Mouse (Mus musculus): ENCODE measurements around the gene Tnik.

Tnik gene

DNA sequence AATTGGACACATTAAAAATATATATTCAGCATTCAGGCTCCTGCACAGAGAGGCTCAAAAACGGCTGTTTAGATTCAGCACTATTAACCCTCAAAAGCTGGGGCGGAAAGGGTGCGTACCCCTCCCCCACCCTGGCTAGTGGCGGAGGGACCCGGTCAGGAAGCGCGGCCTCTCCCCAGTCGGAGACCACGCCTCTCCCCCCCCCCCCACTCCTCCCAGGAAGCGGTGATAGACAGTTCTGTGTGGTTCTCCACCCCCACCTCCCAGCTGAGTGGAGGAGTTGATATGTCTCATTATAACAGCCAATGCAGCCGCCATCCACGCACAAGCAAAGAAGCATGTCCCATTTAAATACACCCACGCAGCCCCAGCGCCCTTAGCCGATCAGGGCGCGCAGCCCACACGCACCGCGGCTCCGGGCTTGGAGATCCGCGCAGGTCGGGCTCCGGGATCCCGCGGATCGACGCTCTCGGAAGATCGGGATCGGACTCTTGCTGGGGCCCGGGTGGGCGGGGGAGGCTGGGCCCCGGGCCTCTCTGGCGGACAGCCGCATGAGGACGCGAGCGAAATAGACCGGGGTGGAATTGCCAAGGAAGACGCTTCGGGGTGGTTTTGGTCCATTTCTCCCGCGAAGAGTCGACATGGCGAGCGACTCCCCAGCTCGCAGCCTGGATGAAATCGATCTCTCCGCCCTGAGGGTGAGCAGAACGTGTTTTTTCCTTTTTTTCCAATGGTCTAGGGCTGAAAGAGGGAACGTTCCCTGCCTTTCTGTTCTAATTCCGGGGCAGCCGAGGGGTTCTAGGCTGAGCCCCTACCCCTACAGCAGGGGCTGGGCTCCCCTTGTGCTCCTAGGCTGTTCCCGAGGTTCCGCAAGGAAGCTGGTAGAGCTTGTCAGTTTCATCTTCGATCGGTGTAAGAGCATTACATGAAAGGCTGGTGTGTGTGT lies at the start of gene Tnik:
Tnik (plus strand) TSS at position 213 of the 946 bp plus-strand sequence.
- in situ Hi-C loops (cut with MboI, MseI), result loop anchor here (5.0 to 10.0 kb wide), 2 partner anchors 152 to 214 kb away; no protein-coding TSS in a partner anchor

DNA sequence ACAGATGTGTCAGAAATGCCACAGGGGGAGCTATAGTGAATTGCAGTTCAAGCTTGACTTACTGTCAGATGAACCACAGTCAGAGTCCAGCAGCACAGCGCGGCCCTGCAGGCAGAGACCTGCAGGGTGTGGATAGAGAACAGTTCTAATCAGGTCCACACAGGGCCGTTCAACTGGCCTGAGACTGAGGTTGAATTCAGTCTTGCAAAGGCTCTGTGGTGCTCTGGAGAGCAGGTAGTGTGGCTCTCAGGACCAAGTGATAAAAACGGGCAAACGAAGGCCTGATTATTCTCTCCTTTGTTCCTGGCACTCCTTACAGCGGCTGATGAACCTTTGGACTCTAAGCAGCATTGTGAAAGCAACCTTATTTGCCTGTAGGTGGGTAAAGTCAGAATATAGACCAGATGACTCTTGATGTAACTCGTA lies 48.1 kb upstream of the Tnik start:
- in situ Hi-C loops (cut with MboI, MseI), result no loop called here

DNA sequence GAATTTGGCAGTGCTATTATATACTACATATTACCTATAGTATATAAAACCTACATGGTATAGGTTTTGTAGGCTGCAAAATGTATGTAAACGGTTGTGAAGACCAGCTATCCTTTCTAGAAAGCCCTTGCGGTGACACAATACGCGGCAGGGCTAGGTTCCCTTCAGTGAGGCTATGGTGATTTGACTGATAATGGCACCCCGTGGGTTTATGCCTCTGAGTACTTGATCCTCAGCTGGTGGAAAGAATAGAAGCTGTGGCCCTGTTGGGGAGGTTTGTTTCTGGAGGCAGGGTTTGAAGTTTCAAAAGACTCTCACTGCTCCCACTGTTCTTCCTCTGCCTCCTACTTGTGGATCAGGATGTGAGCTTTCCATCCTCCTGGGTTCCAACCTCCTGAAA lies 46.0 kb upstream of the Tnik start:
- in situ Hi-C loops (cut with MboI, MseI), result no loop called here

DNA sequence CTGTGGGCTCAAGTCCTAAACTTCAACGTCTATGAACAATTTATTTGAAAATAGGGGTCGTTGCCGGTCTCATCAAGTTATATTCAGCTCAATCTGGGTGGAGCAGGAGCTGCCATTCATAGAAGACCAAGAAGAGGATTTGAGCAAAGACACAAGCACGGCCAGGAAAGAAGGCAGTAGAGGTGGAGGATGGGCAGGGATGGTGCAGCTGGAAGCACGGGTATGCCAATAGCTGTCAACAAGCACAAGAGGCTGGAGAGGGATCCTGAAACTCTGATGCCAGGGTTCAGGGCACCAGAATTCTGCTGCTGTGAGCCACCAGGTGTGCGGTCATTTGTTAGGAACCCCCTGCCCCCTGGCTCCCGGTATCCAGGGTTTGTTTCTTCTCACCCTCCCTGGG lies 43.5 kb upstream of the Tnik start:
- in situ Hi-C loops (cut with MboI, MseI), result no loop called here

DNA sequence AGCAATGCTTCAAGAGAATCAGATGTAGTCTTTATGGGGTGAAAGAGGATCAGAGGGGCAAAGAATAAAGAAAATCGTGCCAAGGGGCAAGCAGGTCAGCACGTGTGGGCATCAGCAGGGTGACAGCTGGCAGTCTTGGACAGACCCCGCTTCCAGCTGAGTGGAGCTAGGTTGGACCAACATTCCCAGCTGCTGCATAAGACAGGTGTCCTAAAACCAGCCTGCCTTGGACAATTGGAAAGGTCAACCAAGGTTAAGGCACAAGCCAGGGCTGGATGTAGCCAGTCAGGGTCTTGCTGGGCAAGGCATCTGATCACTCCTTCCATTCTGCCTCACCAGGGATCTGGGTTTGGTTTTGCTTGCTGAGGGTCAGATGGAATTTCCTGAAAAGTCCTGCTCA lies 43.0 kb upstream of the Tnik start:
- in situ Hi-C loops (cut with MboI, MseI), result loop anchor here (5.0 kb wide), 1 partner anchor 58 kb away; no protein-coding TSS in a partner anchor

DNA sequence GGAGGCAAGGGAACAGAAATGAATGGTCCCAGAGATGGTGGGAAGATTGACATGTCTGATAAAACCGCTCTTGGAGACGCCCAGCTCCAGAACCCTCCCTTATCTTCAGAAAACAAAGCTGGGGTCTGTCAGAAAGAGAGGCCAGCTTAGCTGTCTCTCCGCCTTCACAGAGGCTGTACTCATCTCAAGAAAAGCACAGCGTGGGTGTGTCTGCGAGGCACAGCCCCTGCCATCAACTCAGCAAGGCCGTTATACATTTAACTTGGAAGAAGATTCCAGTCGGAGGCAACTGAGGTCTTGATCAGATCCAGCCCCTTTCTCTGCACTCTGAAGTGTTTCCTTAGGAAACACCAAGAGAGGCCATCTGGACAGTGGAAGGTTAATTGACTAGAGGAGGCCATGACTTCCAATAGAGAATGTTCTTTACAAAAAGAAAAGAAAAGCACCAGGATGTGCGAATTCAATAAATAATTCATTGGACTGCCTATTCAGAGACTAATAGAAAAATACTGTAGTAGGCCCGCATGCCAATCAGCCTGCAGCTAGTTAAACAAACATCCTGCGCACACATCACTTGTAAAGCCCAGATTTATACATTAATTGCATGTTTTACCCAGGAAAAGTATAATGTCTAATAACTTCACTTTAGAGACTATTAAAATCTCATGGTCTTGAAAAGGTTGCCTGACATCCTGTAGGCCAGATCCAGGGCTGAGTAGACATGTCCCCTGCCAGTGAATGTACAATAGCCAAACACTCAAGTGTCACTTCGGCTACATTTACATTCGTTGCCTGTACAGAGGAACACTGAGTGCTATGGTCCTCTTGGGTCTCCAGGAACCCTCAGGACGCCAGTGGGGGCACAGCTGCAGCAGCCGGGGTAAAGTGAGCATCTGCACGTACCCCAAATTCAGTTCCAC lies 38.3 kb upstream of the Tnik start:
- in situ Hi-C loops (cut with MboI, MseI), result loop anchor here (5.0 kb wide), 1 partner anchor 62 kb away; no protein-coding TSS in a partner anchor

DNA sequence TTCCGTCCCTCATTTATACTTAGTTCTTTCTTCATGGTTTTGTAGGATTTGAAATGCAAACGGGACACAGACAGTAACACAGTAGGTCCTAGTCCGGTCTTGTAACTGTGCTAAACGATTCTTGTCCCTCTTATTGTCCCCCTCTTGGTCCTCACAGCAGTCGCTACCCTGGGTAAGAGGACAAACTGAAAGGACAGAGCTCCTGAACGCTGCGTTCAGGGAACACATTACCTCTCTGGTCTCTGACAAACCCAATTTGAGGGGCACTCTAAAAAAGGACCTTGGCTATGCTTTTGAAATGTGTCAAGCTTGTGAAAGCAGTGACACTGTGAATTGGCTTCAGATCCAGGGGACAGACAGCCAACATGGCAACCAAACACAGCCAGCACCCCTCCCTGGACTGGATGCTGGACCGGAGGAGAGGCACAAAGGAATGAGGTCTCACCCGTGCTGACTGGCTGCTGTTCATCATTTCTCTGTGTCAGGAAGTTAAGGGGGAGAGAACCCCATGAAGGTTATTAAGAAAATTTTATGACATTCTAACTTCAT lies 37.6 kb upstream of the Tnik start:
- in situ Hi-C loops (cut with MboI, MseI), result no loop called here

DNA sequence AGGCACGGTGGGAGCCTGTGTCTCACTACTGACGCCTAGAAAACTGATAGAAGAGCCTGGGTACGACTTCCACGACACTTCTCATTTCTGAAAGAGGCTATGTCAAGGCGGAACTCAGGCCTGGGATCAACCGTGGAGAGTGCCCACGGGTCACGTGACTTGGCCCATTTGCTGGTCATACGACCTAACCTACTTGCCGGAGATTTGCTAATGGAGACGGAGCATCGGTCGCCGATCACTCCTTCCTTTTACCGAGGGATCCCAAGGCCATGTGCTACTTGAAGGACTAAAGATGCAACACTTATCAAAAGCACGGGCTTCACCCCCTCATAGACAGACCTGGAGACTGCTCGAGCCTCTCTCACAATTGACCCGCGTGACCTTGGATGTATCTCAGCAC lies 36.8 kb upstream of the Tnik start:
- in situ Hi-C loops (cut with MboI, MseI), result no loop called here

DNA sequence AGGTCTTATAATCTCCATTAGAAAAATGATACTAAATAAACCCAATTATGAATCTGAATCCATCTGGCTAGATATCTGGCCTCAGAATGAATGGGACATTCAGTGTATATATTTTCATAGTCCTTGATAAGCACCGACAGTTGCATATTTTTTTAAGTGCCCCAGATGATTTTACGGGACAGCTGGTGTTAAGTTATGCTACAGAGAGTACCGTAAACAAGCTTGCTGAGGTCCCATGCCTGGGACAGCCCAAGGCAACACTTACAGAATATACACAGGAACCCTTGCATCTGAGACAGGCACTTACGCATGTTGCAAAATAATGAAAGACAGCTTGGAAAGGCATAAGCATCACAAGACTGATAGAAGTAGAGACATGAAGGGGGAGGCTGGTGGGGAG lies 34.1 kb upstream of the Tnik start:
- in situ Hi-C loops (cut with MboI, MseI), result no loop called here

DNA sequence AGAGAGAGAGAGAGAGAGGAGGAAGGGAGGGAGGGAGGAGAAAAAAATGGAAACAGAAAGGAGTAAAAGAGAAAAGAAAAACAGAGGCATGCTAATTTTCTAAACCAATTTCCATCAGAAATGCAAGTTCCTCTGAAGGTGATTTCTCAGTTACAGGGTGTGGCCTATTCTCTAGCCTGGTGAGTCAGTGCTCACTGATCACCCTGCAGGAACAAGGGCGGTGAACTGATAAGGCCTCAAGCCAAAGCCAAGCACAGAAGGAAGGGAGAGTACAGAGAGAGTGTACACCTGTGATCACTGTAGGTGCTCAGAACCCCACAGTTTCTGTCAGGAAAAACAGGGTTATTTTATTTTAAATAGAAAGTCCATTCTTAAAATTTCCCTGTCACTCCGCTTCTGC lies 33.5 kb upstream of the Tnik start:
- in situ Hi-C loops (cut with MboI, MseI), result no loop called here

DNA sequence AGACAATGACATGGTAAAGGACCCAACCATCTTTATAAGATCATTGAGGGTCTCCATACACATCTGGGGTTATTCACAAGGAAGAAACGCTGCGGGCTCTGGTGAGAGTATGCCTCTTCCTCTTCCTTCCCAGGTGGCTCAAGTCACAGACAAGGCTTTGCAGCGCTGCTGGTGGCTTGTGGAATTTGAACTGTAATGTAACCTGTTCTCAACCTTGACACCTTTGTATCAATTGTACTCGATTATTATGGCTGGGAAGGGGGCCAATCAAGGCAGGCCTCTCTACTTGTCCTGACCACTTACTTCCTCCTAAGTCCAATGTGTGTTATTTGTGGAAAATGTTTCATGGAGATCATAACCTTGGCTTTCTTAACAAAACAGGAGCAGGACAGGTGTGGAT lies 30.1 kb upstream of the Tnik start:
- in situ Hi-C loops (cut with MboI, MseI), result no loop called here

DNA sequence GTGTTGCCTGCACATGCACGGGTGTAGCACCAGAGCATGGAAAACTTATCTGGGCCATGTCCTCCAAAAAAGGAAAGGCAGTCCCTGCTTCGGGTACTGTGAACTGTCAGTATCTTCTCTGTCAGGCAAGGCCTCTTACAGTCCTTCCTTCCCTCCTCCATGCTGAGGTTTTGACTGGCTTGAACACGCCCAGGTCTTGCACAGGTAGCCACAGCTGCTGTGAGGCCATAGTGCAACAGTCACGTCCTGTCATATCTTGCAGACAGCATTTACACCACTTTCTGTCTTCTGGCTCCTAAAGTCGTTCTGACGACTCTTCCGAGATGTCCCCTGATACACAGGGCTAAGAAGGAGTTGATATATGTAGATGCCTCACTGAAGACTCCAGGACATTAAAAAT lies 28.8 kb upstream of the Tnik start:
- in situ Hi-C loops (cut with MboI, MseI), result no loop called here

DNA sequence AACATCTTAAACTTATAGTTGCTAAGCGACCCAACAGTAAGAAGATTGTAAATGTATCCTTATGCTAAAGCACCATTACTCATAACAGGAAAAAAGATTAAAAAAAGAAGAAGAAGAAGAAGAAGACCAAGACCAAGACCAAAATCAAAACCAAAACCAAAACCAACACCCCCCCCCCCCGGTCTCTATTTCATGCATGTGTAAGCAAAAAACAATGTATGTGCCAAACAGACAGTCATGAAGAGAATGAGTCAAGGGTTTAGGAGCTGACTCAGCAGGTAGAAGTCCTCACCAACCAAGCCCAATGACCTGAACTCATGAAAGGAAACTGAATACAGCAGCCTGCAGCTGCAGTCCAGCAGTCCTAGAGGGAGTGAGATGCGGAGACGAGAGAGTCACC lies 26.3 kb upstream of the Tnik start:
- in situ Hi-C loops (cut with MboI, MseI), result no loop called here

DNA sequence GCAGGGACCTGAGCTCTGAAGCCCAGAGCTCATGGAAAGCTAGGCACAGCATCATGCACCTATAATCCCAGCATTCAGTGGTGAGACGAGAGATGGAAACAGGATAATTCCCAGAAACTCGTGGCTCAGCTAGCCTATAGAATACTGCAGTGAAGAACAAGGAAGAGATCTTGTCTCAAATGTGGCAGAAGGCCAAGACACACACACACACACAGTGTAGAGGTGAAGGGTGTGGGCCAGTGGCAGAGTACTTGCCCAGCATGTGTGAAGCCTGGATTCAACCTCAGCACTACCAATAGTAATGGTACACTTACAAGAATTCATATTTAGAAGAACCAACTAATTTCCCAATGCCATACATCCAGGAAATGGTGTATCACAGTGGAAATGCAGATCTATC lies 24.9 kb upstream of the Tnik start:
- in situ Hi-C loops (cut with MboI, MseI), result no loop called here

DNA sequence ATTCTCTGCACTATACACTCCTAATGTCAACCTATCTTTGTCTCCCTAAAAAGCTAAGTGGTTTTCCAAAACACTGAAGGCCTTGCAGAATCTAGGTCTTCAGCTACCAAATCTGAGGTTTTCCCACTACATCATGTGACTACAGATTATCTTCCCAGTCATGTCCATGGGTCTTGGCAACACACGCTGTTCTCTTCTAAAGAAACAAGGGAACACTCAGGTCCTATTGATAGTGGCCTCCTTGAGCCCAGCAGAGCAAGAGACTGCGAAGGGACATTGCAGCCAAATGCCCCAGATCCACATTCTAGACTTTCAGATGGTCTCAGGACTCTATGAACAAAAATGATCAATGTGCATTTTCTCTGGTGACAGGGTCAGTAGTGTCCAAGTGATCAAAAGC lies 20.5 kb upstream of the Tnik start:
- in situ Hi-C loops (cut with MboI, MseI), result no loop called here

DNA sequence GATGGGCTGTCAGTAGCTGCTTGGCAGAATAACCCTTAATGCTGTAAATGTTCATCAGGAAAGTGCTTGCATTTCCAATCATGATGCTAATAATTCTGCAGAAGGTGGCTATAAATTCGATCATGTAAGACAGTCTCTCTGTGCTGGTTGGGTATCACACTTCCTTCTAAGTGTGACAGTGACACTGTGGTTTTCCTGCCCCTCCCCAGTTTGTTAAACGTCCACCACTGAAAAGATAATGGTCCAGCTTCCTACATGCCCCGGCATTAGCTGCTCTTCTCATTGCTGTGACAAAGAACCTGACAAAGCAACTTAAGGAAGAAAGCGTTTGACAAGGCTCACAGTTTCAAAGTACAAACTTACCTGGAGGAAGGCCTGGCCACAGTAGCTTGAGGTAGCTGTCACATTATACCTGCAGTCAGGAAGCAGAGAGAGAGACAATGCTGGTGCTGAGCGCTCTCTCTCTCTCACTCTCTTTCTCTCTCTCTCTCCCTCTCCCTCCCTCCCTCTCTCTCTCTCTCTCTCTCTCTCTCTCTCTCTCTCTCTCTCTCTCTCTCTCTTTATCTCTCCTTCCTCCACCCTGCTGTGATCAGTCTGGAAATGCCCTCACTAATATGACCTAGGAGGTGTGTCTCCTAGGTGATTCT lies 18.6 kb upstream of the Tnik start:
- in situ Hi-C loops (cut with MboI, MseI), result no loop called here

DNA sequence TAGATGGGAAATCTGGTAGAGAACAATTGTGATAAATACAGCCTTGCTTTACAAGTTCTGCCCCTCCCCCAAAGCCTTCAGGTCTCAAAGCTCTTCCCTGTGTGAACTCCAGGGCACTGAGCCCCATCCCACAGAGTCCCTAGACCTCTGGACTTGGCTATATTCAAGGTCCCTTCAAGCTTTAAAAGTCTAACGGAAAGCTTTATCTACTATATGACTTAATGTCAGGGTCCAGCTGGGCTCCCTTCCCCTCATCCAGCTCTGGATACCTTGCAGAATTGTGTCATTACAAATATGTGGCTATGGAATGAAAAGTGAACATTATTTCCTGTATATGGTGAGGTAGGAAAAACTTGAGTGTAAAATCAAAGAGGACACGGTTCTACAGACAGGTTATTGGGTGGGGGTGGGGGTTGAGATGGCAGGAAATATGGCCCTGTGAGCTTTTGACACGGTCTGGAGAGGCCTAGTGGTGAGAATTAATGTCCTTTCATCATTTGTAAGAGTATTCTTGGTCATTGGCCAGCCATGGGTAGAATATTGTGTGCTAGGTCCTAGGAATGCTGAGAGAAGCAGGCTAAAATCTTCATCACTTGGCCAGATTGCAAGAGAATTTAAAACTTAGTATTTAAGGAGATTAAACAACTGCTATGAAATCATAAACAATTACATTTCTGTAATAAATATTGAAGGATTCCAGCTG lies 14.6 kb upstream of the Tnik start:
- in situ Hi-C loops (cut with MboI, MseI), result no loop called here

DNA sequence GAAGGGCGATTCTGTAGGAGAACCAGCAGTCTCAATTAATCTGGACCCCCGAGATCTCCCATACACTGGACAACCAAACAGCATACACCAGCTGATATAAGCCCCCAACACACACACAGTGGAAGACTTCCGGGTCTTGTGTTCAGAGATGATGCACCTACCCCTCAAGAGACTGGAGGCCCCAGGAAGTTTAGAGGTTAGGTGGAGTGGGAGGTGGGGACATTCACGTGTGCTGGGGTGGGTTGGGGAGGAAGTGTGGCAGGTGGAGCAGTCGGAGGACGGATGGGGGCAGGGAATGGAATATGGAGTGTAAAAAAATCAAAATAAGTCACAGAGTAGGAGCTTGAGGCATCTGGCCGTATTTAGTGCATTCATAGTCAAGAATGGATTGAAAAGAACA lies 7.3 kb upstream of the Tnik start:
- in situ Hi-C loops (cut with MboI, MseI), result no loop called here

DNA sequence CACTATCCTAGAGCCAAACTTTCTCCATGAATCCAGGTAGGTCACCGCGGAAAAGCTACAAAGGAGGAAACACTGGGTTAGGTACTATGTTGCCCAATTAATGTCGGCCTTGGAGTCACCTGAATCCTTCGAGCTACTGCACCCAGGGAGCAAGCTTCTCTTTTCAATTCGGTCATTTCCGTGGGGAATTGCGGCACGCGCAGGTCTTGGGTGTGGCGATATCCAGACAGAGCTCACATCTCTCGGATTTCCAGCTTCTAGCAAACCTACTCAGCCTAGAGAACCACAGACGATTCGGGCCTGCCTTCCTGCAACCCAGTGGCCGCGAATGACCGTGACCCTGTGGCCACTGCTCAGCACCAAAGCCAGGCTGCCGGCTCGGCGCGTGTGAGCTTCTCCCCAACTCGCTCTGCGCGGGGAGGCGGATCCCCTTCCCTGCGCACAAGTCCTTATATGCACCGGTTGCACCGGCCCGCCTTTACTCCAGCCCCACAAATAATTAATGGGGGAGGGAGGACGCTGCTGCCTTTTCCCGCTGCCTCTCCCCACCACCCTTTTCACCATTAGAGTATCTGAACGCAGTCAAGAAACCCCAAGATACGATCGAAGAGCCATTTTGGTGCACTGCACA lies 528 bp upstream of the Tnik start:
- in situ Hi-C loops (cut with MboI, MseI), result loop anchor here (5.0 to 10.0 kb wide), 2 partner anchors 152 to 215 kb away; no protein-coding TSS in a partner anchor
